8 mouse cellular contexts compared by ENCODE assay signal in the genomic region with DNA sequence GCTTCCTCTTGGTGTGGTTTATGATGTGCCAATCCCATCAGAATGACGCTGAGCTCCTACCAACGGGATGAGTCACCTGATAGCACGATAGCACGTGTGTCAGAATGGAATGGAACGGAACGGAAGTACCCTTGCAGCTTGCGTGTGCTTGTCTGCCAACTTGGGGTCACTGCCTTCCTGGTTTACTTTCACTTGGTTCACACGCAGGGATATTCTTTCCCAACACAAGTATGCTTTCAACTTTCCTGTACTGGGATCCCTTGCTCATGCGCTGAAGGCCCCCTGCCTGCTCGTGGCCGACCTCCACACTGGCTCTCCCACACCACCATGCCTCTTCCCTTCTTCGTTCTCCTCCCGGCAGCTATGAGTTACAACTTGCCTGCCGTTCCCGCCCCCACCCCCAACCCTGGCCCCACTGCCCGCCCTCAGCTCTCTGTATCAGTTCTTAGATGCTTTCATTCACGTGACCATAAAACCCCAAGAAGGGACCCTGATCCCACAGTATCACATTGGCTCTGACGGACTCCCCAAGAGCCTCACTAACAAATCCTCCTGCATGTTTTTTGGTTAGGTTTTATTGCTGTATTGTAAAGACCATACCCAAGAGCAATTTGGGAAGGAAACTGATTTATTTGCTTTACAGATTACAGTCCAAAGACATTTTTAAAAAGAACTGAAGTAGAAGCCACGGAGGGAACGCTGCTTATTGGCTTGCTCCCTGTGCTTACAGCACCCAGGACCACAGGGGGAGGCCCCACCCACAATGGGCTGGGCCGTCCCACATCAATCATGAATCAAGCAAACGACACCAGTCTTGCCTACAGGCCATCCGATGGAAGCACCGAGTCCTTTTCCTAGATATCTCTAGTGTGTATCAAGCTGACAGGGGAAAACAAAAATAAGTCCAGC. TPM values are rescaled to one million over a fixed set of nuclear protein-coding genes. Genes with fewer than 3 reads are reported as not detected.
DNase-seq lines count a peak whose midpoint lies in the region; ATAC-seq lines count a peak whose summit lies in the region.

No protein-coding gene starts in this region.

- DNase-seq in A20 (ENCODE audit: low read depth, low spot score) (peak; percentile 80), ZHBTc4 (ENCODE audit: low read depth, low spot score) (peak; percentile 90)
- DNase-seq in thymus, postnatal 4 days, result peak; percentile 57
- no peak for DNase-seq in cerebellum, adult 11 months

- no peak overlapping the region for H3K27ac ChIP-seq in hindbrain, embryonic 15.5 days (replicated peaks)
- H3K27ac ChIP-seq in liver, embryonic 12.5 days, result peak overlapping the region; percentile 78

- H3K9ac ChIP-seq in hindbrain, embryonic 15.5 days, result no peak overlapping the region
- peak overlapping the region; percentile 81 for H3K9ac ChIP-seq in liver, embryonic 12.5 days

- H3K4me1 ChIP-seq in erythroblast, embryonic 14.5 days (ENCODE audit: control insufficient read depth), result peaks cover 51% of the 10 kb centered on the region
- peaks cover 27% of the 10 kb centered on the region for H3K4me1 ChIP-seq in hindbrain, embryonic 15.5 days (replicated peaks)
- peaks cover 46% of the 10 kb centered on the region for H3K4me1 ChIP-seq in liver, embryonic 12.5 days

- H3K27me3 ChIP-seq in erythroblast, embryonic 14.5 days (ENCODE audit: control insufficient read depth), result no peaks in the 10 kb centered on the region
- no peaks in the 10 kb centered on the region for H3K27me3 ChIP-seq in hindbrain, embryonic 15.5 days
- H3K27me3 ChIP-seq in liver, embryonic 12.5 days (replicated peaks), result no peaks in the 10 kb centered on the region

- H3K4me3 ChIP-seq in erythroblast, embryonic 14.5 days (replicated peaks), result peak overlapping the region; percentile 80
- no peak overlapping the region; the same call in 1 of the 2 replicates for H3K4me3 ChIP-seq in hindbrain, embryonic 15.5 days
- peak overlapping the region; percentile 99 for H3K4me3 ChIP-seq in liver, embryonic 12.5 days

- 37% methylated on average over 24 of the region's 24 CpGs for WGBS in hindbrain, embryonic 15.5 days
- 14% methylated on average over 24 of the region's 24 CpGs for WGBS in liver, embryonic 12.5 days (ENCODE audit: insufficient replicate concordance)

- H3K4me2 ChIP-seq in hindbrain, embryonic 15.5 days, result peak overlapping the region; percentile 75
- peak overlapping the region; percentile 79 for H3K4me2 ChIP-seq in liver, embryonic 12.5 days

- H3K9me3 ChIP-seq in erythroblast, embryonic 14.5 days (ENCODE audit: control insufficient read depth, low read length), result no peaks in the 10 kb centered on the region; the same call in 1 of the 2 replicates
- H3K9me3 ChIP-seq in hindbrain, embryonic 15.5 days, result no peaks in the 10 kb centered on the region
- no peaks in the 10 kb centered on the region for H3K9me3 ChIP-seq in liver, embryonic 12.5 days (replicated peaks)

- ATAC-seq in hindbrain, embryonic 15.5 days (ENCODE audit: low FRiP score, low read depth), result no peak
- peak; percentile 92 for ATAC-seq in liver, embryonic 12.5 days
- peak; percentile 76 for ATAC-seq in monocyte, adult 5-6 weeks (replicated peaks; ENCODE audit: insufficient number of reproducible peaks, low FRiP score, low TSS enrichment, poor library complexity, severe bottlenecking)

- peaks cover 24% of the 10 kb centered on the region for H3K36me3 ChIP-seq in erythroblast, embryonic 14.5 days (ENCODE audit: control insufficient read depth)
- peaks cover 18% of the 10 kb centered on the region for H3K36me3 ChIP-seq in hindbrain, embryonic 15.5 days
- H3K36me3 ChIP-seq in liver, embryonic 12.5 days, result peaks cover 24% of the 10 kb centered on the region

RNA-seq across cellular contexts. Expression of gene Tfip11, which starts 1.3 kb away (rescaled TPM):
- 4.3 and 5.1 TPM in 2 replicates for polyA plus RNA-seq in erythroblast, embryonic 14.5 days (2012)
- 30.9 and 31.0 TPM in 2 replicates for polyA plus RNA-seq in hindbrain, embryonic 15.5 days (2015; fragmentation: Nextera tagmentation; extraction: Ambion mirVana)
- 19.7 and 20.7 TPM in 2 replicates for polyA plus RNA-seq in liver, embryonic 12.5 days (2016; fragmentation: Nextera tagmentation; extraction: Ambion mirVana)
- 30.1 to 62.0 TPM (median 39.9 TPM) in 3 replicates for total RNA-seq in monocyte, adult 5-6 weeks (2017)

RNA-seq across cellular contexts. Expression of gene Srrd, which starts 17.9 kb away (rescaled TPM):
- polyA plus RNA-seq in erythroblast, embryonic 14.5 days (2012), result 1.0 and 1.9 TPM in 2 replicates
- polyA plus RNA-seq in hindbrain, embryonic 15.5 days (2015; fragmentation: Nextera tagmentation; extraction: Ambion mirVana), result 57.6 and 58.9 TPM in 2 replicates
- polyA plus RNA-seq in liver, embryonic 12.5 days (2016; fragmentation: Nextera tagmentation; extraction: Ambion mirVana), result 23.1 and 26.1 TPM in 2 replicates
- total RNA-seq in monocyte, adult 5-6 weeks (2017), result 11.1 to 14.9 TPM (median 12.8 TPM) in 3 replicates

RNA-seq across cellular contexts. Expression of gene Hps4, which starts 18.0 kb away (rescaled TPM):
- polyA plus RNA-seq in erythroblast, embryonic 14.5 days (2012), result 1.3 and 1.4 TPM in 2 replicates
- polyA plus RNA-seq in hindbrain, embryonic 15.5 days (2015; fragmentation: Nextera tagmentation; extraction: Ambion mirVana), result 42.0 and 42.7 TPM in 2 replicates
- polyA plus RNA-seq in liver, embryonic 12.5 days (2016; fragmentation: Nextera tagmentation; extraction: Ambion mirVana), result 17.2 and 18.7 TPM in 2 replicates
- 9.6 to 16.9 TPM (median 14.4 TPM) in 3 replicates for total RNA-seq in monocyte, adult 5-6 weeks (2017)

RNA-seq across cellular contexts. Expression of gene Gm6583, which starts 30.9 kb away (rescaled TPM):
- 0.01 TPM in 1 of 2 replicates, not detected in the other for polyA plus RNA-seq in erythroblast, embryonic 14.5 days (2012)
- 0.10 and 0.25 TPM in 2 replicates for polyA plus RNA-seq in hindbrain, embryonic 15.5 days (2015; fragmentation: Nextera tagmentation; extraction: Ambion mirVana)
- polyA plus RNA-seq in liver, embryonic 12.5 days (2016; fragmentation: Nextera tagmentation; extraction: Ambion mirVana), result 0.35 and 0.41 TPM in 2 replicates
- total RNA-seq in monocyte, adult 5-6 weeks (2017), result 0.43 to 0.58 TPM in 2 of 3 replicates, not detected in the other

RNA-seq across cellular contexts. Expression of gene Tpst2, which starts 48.4 kb away (rescaled TPM):
- polyA plus RNA-seq in erythroblast, embryonic 14.5 days (2012), result 1.5 and 1.9 TPM in 2 replicates
- polyA plus RNA-seq in hindbrain, embryonic 15.5 days (2015; fragmentation: Nextera tagmentation; extraction: Ambion mirVana), result 28.5 and 31.8 TPM in 2 replicates
- polyA plus RNA-seq in liver, embryonic 12.5 days (2016; fragmentation: Nextera tagmentation; extraction: Ambion mirVana), result 40.5 and 45.1 TPM in 2 replicates
- 60.8 to 104 TPM (median 99.4 TPM) in 3 replicates for total RNA-seq in monocyte, adult 5-6 weeks (2017)
